Mouse (Mus musculus): ENCODE results near the gene Sipa1l3.

- TF ChIP-seq CTCF (IDR thresholded peaks at IDR 0.05; ENCODE audit: control insufficient read depth, insufficient read depth, insufficient replicate concordance, low read depth, low read length) (no peak), POLR2A (IDR thresholded peaks at IDR 0.05; ENCODE audit: control insufficient read depth, low read depth, low read length) (no peak)
Observed at GRCm38 (mm10) chr7:29302641-29303040, 215.8 kb downstream of the Sipa1l3 start.

Measured in testis, adult 2 months (tissue).